Mouse (Mus musculus): ENCODE data around the gene Rsbn1l. TPM values are rescaled to one million over a fixed set of nuclear protein-coding genes. Genes with fewer than 3 reads are reported as not detected.

Gene Rsbn1l
- total RNA-seq, 2 experiments from 2014 or later: 14.2 to 16.8 TPM

GRCm38 (mm10) chr5:20904647-20905046 is 51.6 kb downstream of the Rsbn1l start:
- DNase-seq: no peak

- no peak for DNase-seq
Observed at GRCm38 (mm10) chr5:20897446-20898167, 58.6 kb downstream of the Rsbn1l start.

GRCm38 (mm10) chr5:20884036-20884620 is 72.1 kb downstream of the Rsbn1l start:
- peak in 1 of 2 experiments; percentile 6 for DNase-seq

- DNase-seq: peak; percentile 99 to 100
Observed at GRCm38 (mm10) chr5:20881915-20882800, 74.0 kb downstream of the Rsbn1l start, which contains the start of the genes Phtf2 and Tmem60. Phtf2 (minus strand) TSS chr5:20882124. Tmem60 (plus strand) TSS chr5:20882191.

- peak; percentile 52 to 74 for DNase-seq
Observed at GRCm38 (mm10) chr5:20880797-20881775, 75.1 kb downstream of the Rsbn1l start.

- no peak for DNase-seq
Observed at GRCm38 (mm10) chr5:20880386-20880785, 75.8 kb downstream of the Rsbn1l start.

GRCm38 (mm10) chr5:20876934-20877426 is 79.2 kb downstream of the Rsbn1l start:
- no peak for DNase-seq

- DNase-seq: no peak
Observed at GRCm38 (mm10) chr5:20873146-20873545, 83.1 kb downstream of the Rsbn1l start.

- DNase-seq: no peak
Observed at GRCm38 (mm10) chr5:20865193-20865755, 90.9 kb downstream of the Rsbn1l start.

GRCm38 (mm10) chr5:20864216-20864969 is 91.8 kb downstream of the Rsbn1l start:
- no peak for DNase-seq

GRCm38 (mm10) chr5:20861901-20862300 is 94.3 kb downstream of the Rsbn1l start:
- no peak for DNase-seq

GRCm38 (mm10) chr5:20860565-20860964 is 95.6 kb downstream of the Rsbn1l start:
- DNase-seq: no peak

GRCm38 (mm10) chr5:20858404-20858803 is 97.8 kb downstream of the Rsbn1l start:
- no peak for DNase-seq

- DNase-seq: no peak
Observed at GRCm38 (mm10) chr5:20855066-20855465, 101.1 kb downstream of the Rsbn1l start.

GRCm38 (mm10) chr5:20847010-20847409 is 109.2 kb downstream of the Rsbn1l start:
- DNase-seq: no peak

GRCm38 (mm10) chr5:20843816-20844215 is 112.4 kb downstream of the Rsbn1l start:
- no peak for DNase-seq

GRCm38 (mm10) chr5:20843405-20843804 is 112.8 kb downstream of the Rsbn1l start:
- no peak for DNase-seq

Measured in adrenal gland, postnatal 36 days (tissue).